Mouse (Mus musculus) limb, embryonic 14.5 days (tissue): ENCODE data around the gene Frs2. TPM values are rescaled to one million over a fixed set of nuclear protein-coding genes. Genes with fewer than 3 reads are reported as not detected.

ENCODE experiments used
- ATAC-seq: fragments of 200-750 bp; cut with Nextera tagmentation; 2 replicates; pipeline ENCODE4 v1.8.0; 2017; ENCODE audit warnings: low read depth, moderate number of reproducible peaks, moderate TSS enrichment; ENCODE audit not compliant: low FRiP score
- DNase-seq: peaks from one replicate; pipeline ENCODE4 v3.0.0-alpha.2; 2015; ENCODE audit warnings: low spot score
- H3K27ac ChIP-seq: fragments of 300-500 bp; sonication (generic); replicated peaks from 2 replicates; pipeline ENCODE4 v1.5.1; 2014; ENCODE audit warnings: low read depth, mild to moderate bottlenecking, low read length, moderate library complexity, mixed read lengths
- H3K27me3 ChIP-seq: fragments of 300-500 bp; sonication (generic); 2 replicates; pipeline ENCODE4 v1.6.1; 2014; ENCODE audit warnings: low read length, mixed read lengths; ENCODE audit not compliant: control insufficient read depth, insufficient read depth
- H3K36me3 ChIP-seq: fragments of 300-500 bp; sonication (generic); 2 replicates; pipeline ENCODE4 v1.6.1; 2014; ENCODE audit warnings: mild to moderate bottlenecking, low read length, moderate library complexity, mixed read lengths; ENCODE audit not compliant: control insufficient read depth, insufficient read depth
- H3K4me1 ChIP-seq: fragments of 300-500 bp; sonication (generic); 2 replicates; pipeline ENCODE4 v1.6.1; 2014; ENCODE audit warnings: antibody characterized with exemption, low read length, mixed read lengths; ENCODE audit not compliant: control insufficient read depth, insufficient read depth
- H3K4me2 ChIP-seq: fragments of 300-500 bp; sonication (generic); replicated peaks from 2 replicates; pipeline ENCODE4 v1.6.1; 2014; ENCODE audit warnings: low read depth, mild to moderate bottlenecking, low read length, moderate library complexity; ENCODE audit not compliant: severe bottlenecking
- H3K4me3 ChIP-seq: fragments of 300-500 bp; sonication (generic); replicated peaks from 2 replicates; pipeline ENCODE4 v1.5.1; 2014; ENCODE audit warnings: low read length
- H3K9ac ChIP-seq: fragments of 300-500 bp; sonication (generic); 2 replicates; pipeline ENCODE4 v1.6.1; 2014; ENCODE audit warnings: mild to moderate bottlenecking, low read depth, low read length, moderate library complexity; ENCODE audit not compliant: severe bottlenecking
- H3K9me3 ChIP-seq: fragments of 300-500 bp; sonication (generic); 2 replicates; pipeline ENCODE4 v1.6.1; 2016; ENCODE audit warnings: low read length; ENCODE audit not compliant: control insufficient read depth
- POLR2A ChIP-seq: fragments of 200-500 bp; IDR thresholded peaks from 2 replicates; pipeline ENCODE4 v1.8.0; 2012; ENCODE audit warnings: inconsistent platforms, mild to moderate bottlenecking, moderate library complexity, borderline replicate concordance; ENCODE audit not compliant: insufficient read depth, insufficient read length; ENCODE audit errors: extremely low read depth
- WGBS: fragments of 180-500 bp; shearing (Covaris S2); extraction: QIAGEN DNeasy Blood & Tissue Kit; methylation state at CpG from one replicate; pipeline ENCODE4 v1.1.7; 2014; 5-methylcytosine and 5-hydroxymethylcytosine counted together
- polyA plus RNA-seq, 2 experiments: library from polyadenylated mRNA; depleted of rRNA in 1 of 2; stranded (reverse) in 1 of 2; unstranded in 1 of 2; fragments of >200 nt; fragmentation: Nextera tagmentation in 1 of 2; extraction: Ambion mirVana in 1 of 2; gene quantifications; 2 replicates each; pipeline versions ENCODE4 v1.2.1 to v1.2.3; 2012 to 2014

Frs2 gene
- polyA plus RNA-seq, 2 experiments: 29.1 to 36.6 TPM

DNA sequence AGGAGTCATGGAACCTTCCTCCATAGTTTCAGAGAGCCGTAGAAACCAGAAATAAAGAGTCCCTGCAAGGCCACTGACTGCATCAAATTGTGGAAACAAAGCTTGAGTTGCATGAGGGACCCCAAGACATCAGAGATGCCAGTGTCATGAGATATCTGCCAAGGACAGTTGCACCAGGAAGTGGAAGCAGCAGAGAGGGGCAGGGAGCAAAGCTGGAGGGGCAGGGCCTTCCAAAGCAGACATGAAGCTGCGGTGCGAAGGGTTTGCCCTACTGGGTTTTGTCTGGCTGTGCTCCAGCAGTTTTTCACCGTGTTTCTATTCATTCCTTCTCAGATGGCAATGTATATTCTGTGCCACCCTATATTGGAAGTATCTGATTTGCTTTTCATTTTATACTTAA is 22.1 kb downstream of the Frs2 start:
- no peak for DNase-seq

DNA sequence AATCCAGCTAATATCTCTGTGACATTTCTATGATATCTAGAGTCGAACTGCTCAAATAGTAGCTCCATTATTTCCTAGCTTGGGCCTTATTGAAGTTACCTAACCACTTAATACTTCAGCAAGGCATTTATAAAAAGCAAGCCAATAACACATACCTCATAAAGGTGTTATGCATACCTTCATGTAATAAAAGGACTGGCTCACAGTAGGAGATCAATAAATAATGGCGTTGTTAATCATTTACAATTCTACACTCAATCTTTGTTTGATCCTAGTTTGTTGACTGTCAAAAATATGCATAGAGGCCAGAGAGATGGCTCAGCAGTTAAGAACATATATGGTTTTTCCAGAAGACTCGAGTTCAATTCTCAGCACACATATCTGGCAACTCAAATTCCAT is 26.9 kb downstream of the Frs2 start:
- 61% methylated on average over 3 of the region's 3 CpGs for WGBS
- Histone ChIP-seq H3K4me1 (0 out of 2 replicates have a peak, but pooled peaks cover 2% of the 10 kb centered on the region), H3K36me3 (peaks cover 5% of the 10 kb centered on the region; the same call in 1 of the 2 replicates), H3K4me2 (no peak overlapping the region), H3K27ac (no peak overlapping the region), H3K27me3 (no peaks in the 10 kb centered on the region), H3K4me3 (no peak overlapping the region), H3K9ac (no peak overlapping the region), H3K9me3 (no peaks in the 10 kb centered on the region)
- no peak for ATAC-seq
- DNase-seq: no peak
- no peak for TF ChIP-seq POLR2A

More for the DNA sequence above, 22.1 kb downstream of the Frs2 start:
- no peak overlapping the region for H3K9ac ChIP-seq
- H3K4me1 ChIP-seq: no peaks in the 10 kb centered on the region
- no peaks in the 10 kb centered on the region for H3K27me3 ChIP-seq
- H3K27ac ChIP-seq: no peak overlapping the region
- TF ChIP-seq POLR2A: no peak
- no peak overlapping the region for H3K4me3 ChIP-seq
- 83% methylated on average over 4 of the region's 4 CpGs for WGBS
- no peak for ATAC-seq
- H3K36me3 ChIP-seq: 0 out of 2 replicates have a peak, but pooled peaks cover 2% of the 10 kb centered on the region
- no peak overlapping the region for H3K4me2 ChIP-seq
- H3K9me3 ChIP-seq: no peaks in the 10 kb centered on the region

DNA sequence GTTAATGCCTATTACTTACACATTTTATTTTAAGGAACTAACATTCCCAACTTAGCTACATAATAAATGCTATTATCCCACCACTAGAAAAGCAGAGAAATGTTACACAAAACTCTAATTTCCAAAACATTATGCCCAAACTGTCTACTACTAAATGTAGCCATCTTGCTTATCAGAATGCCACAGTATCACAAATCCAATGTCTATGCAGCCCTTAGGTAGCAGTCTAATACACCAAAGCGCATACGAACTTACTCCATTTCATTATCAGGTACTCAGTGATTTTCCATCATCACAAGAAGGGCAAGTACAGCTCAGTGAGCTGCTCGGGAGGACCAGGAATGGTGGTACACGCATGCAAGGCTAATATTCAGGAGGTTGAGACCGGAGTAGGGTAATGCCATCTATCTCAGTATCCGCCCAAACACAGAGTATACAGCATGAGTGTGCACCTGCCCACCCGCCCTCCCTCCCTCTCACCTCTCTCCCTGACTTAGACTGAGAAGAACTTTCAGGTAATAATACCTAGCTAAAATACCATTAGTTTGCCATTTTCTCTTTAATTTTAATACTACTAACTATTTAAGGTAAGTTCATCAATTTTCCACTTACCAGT is 28.2 kb downstream of the Frs2 start:
- DNase-seq: no peak
- Histone ChIP-seq H3K9me3 (no peaks in the 10 kb centered on the region), H3K36me3 (peaks cover 5% of the 10 kb centered on the region; the same call in 1 of the 2 replicates), H3K27ac (no peak overlapping the region), H3K27me3 (no peaks in the 10 kb centered on the region), H3K4me1 (peaks cover 11% of the 10 kb centered on the region; the same call in 1 of the 2 replicates), H3K4me3 (no peak overlapping the region), H3K9ac (no peak overlapping the region), H3K4me2 (no peak overlapping the region)
- WGBS: 94% methylated on average over 7 of the region's 7 CpGs
- ATAC-seq: no peak
- TF ChIP-seq POLR2A: no peak

- 70% methylated on average over 11 of the region's 11 CpGs for WGBS
- H3K27ac ChIP-seq: no peak overlapping the region
- H3K4me2 ChIP-seq: no peak overlapping the region
- no peak overlapping the region for H3K9ac ChIP-seq
- H3K27me3 ChIP-seq: no peaks in the 10 kb centered on the region
- H3K9me3 ChIP-seq: no peaks in the 10 kb centered on the region
- no peak overlapping the region for H3K4me3 ChIP-seq
- peaks cover 16% of the 10 kb centered on the region; the same call in 1 of the 2 replicates for H3K4me1 ChIP-seq
- peaks cover 5% of the 10 kb centered on the region; the same call in 1 of the 2 replicates for H3K36me3 ChIP-seq
- ATAC-seq (no peak), DNase-seq (no peak)
- TF ChIP-seq POLR2A: no peak
Measured at GRCm38 (mm10) chr10:117119531-117119930, 28.8 kb downstream of the Frs2 start.

DNA sequence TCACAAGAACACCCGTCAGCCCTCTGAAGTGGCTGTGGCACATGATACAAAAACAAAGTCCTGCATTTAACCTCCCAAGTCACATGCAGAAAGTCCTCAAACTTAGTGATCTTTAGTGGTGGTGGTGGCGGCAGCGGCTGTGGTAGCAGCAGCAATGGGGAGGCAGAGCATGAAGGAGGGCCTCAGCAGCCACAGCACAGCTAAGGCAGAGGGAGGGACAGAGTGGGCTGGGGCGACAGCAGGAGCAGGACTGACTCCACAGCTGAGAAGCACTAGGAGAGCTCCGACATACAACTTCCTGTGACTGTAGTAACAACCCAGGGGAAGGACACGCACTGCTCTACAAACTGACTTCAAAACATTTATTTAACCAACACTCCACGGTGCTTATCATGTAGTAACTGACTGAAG is 29.9 kb downstream of the Frs2 start:
- Histone ChIP-seq H3K9ac (no peak overlapping the region), H3K4me2 (no peak overlapping the region), H3K4me1 (peaks cover 20% of the 10 kb centered on the region; the same call in 1 of the 2 replicates), H3K9me3 (no peaks in the 10 kb centered on the region), H3K36me3 (peaks cover 5% of the 10 kb centered on the region; the same call in 1 of the 2 replicates), H3K27ac (no peak overlapping the region), H3K4me3 (no peak overlapping the region), H3K27me3 (no peaks in the 10 kb centered on the region)
- TF ChIP-seq POLR2A: no peak
- DNase-seq (no peak), ATAC-seq (no peak)
- 76% methylated on average over 7 of the region's 7 CpGs for WGBS

DNA sequence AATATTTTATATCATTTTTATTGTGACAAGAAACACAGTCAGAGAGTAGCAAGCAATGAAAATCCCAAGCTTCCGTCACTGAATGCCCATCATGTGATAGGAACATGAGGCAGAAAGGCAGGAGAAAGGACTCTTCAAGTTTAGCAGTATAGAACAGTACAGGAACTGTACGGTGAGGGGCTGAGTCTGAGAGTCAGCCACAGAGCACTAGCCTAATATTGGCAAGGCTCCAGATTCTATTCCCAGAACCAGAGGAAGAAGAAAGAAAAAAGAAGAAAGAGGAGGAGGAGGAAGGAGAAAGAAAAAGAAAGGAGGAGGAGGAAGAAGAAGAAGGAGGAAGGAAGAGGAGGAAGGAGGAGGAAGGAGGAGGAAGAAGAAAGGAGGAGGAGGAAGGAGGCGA is 32.7 kb downstream of the Frs2 start:
- no peak for TF ChIP-seq POLR2A
- no peak overlapping the region for H3K9ac ChIP-seq
- H3K36me3 ChIP-seq: peaks cover 5% of the 10 kb centered on the region; the same call in 1 of the 2 replicates
- no peaks in the 10 kb centered on the region for H3K27me3 ChIP-seq
- H3K4me1 ChIP-seq: peaks cover 26% of the 10 kb centered on the region; the same call in 1 of the 2 replicates
- no peak overlapping the region for H3K27ac ChIP-seq
- DNase-seq (peak; percentile 55), ATAC-seq (no peak)
- no peak overlapping the region for H3K4me2 ChIP-seq
- WGBS: 56% methylated on average over 3 of the region's 3 CpGs
- H3K9me3 ChIP-seq: no peaks in the 10 kb centered on the region
- H3K4me3 ChIP-seq: no peak overlapping the region
